Mouse (Mus musculus): ENCODE measurements around the gene Coro2b.

The Coro2b gene

GRCm38 (mm10) chr9:62536655-62537631, at the start of gene Coro2b:
Coro2b (minus strand) TSS chr9:62537044.
- DNase-seq = peak; percentile 32 to 46

- no peak for DNase-seq
Observed at GRCm38 (mm10) chr9:62577558-62577957, 40.7 kb upstream of the Coro2b start.

- DNase-seq = no peak
Observed at GRCm38 (mm10) chr9:62569121-62569520, 32.3 kb upstream of the Coro2b start.

GRCm38 (mm10) chr9:62567818-62568217, 31.0 kb upstream of the Coro2b start:
- no peak for DNase-seq

GRCm38 (mm10) chr9:62562236-62562635, 25.4 kb upstream of the Coro2b start:
- no peak for DNase-seq

GRCm38 (mm10) chr9:62560432-62560831, 23.6 kb upstream of the Coro2b start:
- DNase-seq = no peak

GRCm38 (mm10) chr9:62560006-62560405, 23.2 kb upstream of the Coro2b start:
- DNase-seq = no peak

- DNase-seq = no peak
Observed at GRCm38 (mm10) chr9:62559446-62559845, 22.6 kb upstream of the Coro2b start.

GRCm38 (mm10) chr9:62558058-62558457, 21.2 kb upstream of the Coro2b start:
- no peak for DNase-seq

GRCm38 (mm10) chr9:62556748-62557147, 19.9 kb upstream of the Coro2b start:
- DNase-seq = no peak

- no peak for DNase-seq
Observed at GRCm38 (mm10) chr9:62555258-62555856, 18.5 kb upstream of the Coro2b start.

GRCm38 (mm10) chr9:62554606-62555005, 17.8 kb upstream of the Coro2b start:
- DNase-seq = no peak

- peak in 1 of 2 experiments; percentile 49 for DNase-seq
Observed at GRCm38 (mm10) chr9:62553366-62553940, 16.6 kb upstream of the Coro2b start.

- DNase-seq = no peak
Observed at GRCm38 (mm10) chr9:62551531-62551930, 14.7 kb upstream of the Coro2b start.

GRCm38 (mm10) chr9:62550661-62551093, 13.8 kb upstream of the Coro2b start:
- peak in 1 of 2 experiments; percentile 73 for DNase-seq

- DNase-seq = peak; percentile 50 to 84
Observed at GRCm38 (mm10) chr9:62549809-62550208, 13.0 kb upstream of the Coro2b start.

- DNase-seq = no peak
Observed at GRCm38 (mm10) chr9:62547476-62547875, 10.6 kb upstream of the Coro2b start.

GRCm38 (mm10) chr9:62544856-62545255, 8.0 kb upstream of the Coro2b start:
- DNase-seq = no peak

GRCm38 (mm10) chr9:62543878-62544277, 7.0 kb upstream of the Coro2b start:
- no peak for DNase-seq

GRCm38 (mm10) chr9:62541606-62542005, 4.8 kb upstream of the Coro2b start:
- DNase-seq = no peak

- no peak for DNase-seq
Observed at GRCm38 (mm10) chr9:62541182-62541581, 4.3 kb upstream of the Coro2b start.

GRCm38 (mm10) chr9:62540736-62541135, 3.9 kb upstream of the Coro2b start:
- no peak for DNase-seq

GRCm38 (mm10) chr9:62540166-62540565, 3.3 kb upstream of the Coro2b start:
- DNase-seq = no peak
